14 mouse cellular contexts compared by ENCODE assay signal in the genomic region with DNA sequence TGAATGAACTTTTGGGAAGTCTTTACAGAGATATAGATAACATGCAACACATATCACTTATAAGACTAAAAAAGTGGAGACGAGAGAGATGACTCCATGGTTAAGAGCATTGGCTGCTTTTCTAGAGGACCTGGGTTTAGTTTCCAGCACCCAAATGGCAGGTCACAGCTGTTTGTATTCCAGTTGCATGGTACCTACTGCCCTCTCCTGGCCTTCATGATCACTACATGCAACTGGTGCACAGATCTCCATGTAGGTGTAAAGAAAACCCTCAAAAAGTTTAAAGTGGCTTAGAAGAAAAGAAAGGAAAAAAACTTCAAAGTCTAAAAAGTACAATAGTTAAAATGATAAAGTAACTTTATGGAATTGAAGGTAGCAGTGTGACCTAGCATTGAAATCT.
DNase-seq lines count a peak whose midpoint lies in the region; ATAC-seq and TF ChIP-seq lines count a peak whose summit lies in the region.
"Had no signal": no experiment of that assay in that cellular context is flagged by ENCODE, and none has a peak within 500 bp of the region (broad histone marks: within the 10 kb centered on the region; RNA-seq: fewer than 3 reads in every experiment).

No protein-coding gene starts in this region.

- no peak overlapping the region for H3K4me2 ChIP-seq in lung, postnatal 0 days (replicated peaks; ENCODE audit: low read depth, low read length)
- H3K4me2 ChIP-seq: hindbrain, embryonic 13.5 days; liver, embryonic 13.5 days; neural tube, embryonic 13.5 days had no signal

- WGBS in lung, postnatal 0 days, result 97% methylated on average over 1 of the region's 1 CpGs

- H3K27ac ChIP-seq in gastrocnemius, adult 2 months, result no peak overlapping the region
- no peak overlapping the region for H3K27ac ChIP-seq in lung, postnatal 0 days (ENCODE audit: low read length)
- no peak overlapping the region for H3K27ac ChIP-seq in ES-E14 (ENCODE audit: insufficient read depth, low read depth, low read length, poor library complexity, severe bottlenecking)
- H3K27ac ChIP-seq: hindbrain, embryonic 13.5 days; liver, embryonic 13.5 days; neural tube, embryonic 13.5 days had no signal

- in situ Hi-C loops in ES-E14 (cut with MboI; ENCODE audit: low sequenced_read_pairs in 2 of 2, unreplicated experiment in 2 of 2), result no loop called here

- no peaks in the 10 kb centered on the region for H3K9me3 ChIP-seq in lung, postnatal 0 days (ENCODE audit: low read length)
- no peaks in the 10 kb centered on the region for H3K9me3 ChIP-seq in ES-E14 (ENCODE audit: control insufficient read depth, insufficient read depth, low read depth, low read length)
- H3K9me3 ChIP-seq: hindbrain, embryonic 13.5 days; liver, embryonic 13.5 days; neural tube, embryonic 13.5 days had no signal

- H3K9ac ChIP-seq in lung, postnatal 0 days (replicated peaks; ENCODE audit: low read depth), result no peak overlapping the region
- no peak overlapping the region for H3K9ac ChIP-seq in ES-E14 (ENCODE audit: insufficient read depth, low read depth, low read length, poor library complexity, severe bottlenecking)
- H3K9ac ChIP-seq: hindbrain, embryonic 13.5 days; liver, embryonic 13.5 days; neural tube, embryonic 13.5 days had no signal

- intact Hi-C loops in gastrocnemius, adult 2 months (cut with DNase I), result no loop called here

- H3K4me1 ChIP-seq in lung, postnatal 0 days (ENCODE audit: insufficient read depth, low read depth, low read length), result 0 out of 2 replicates have a peak, but pooled peaks cover 3% of the 10 kb centered on the region
- no peaks in the 10 kb centered on the region for H3K4me1 ChIP-seq in ES-E14 (ENCODE audit: control insufficient read depth in 2 of 2, insufficient read depth in 2 of 2, low read length in 2 of 2, poor library complexity in 1 of 2)
- H3K4me1 ChIP-seq: hindbrain, embryonic 13.5 days; liver, embryonic 13.5 days; neural tube, embryonic 13.5 days had no signal

- no peaks in the 10 kb centered on the region for H3K27me3 ChIP-seq in lung, postnatal 0 days (replicated peaks; ENCODE audit: insufficient read depth, low read length)
- H3K27me3 ChIP-seq: hindbrain, embryonic 13.5 days; liver, embryonic 13.5 days; neural tube, embryonic 13.5 days had no signal

- H3K4me3 ChIP-seq in gastrocnemius, adult 2 months, result no peak overlapping the region
- H3K4me3 ChIP-seq in lung, postnatal 0 days (ENCODE audit: low read depth, low read length), result no peak overlapping the region
- no peak overlapping the region for H3K4me3 ChIP-seq in ES-E14 (ENCODE audit: insufficient read depth in 1 of 2, low read depth in 1 of 2, low read length in 2 of 2, poor library complexity in 1 of 2, severe bottlenecking in 1 of 2)
- H3K4me3 ChIP-seq: hindbrain, embryonic 13.5 days; liver, embryonic 13.5 days; neural tube, embryonic 13.5 days had no signal

- peak; percentile 31 for TF ChIP-seq CTCF in gastrocnemius, adult 2 months (IDR thresholded peaks at IDR 0.05)
- peak; percentile 37 for TF ChIP-seq CTCF in lung, postnatal 0 days (IDR thresholded peaks at IDR 0.05)

- peaks cover 3% of the 10 kb centered on the region; the same call in 1 of the 2 replicates for H3K36me3 ChIP-seq in lung, postnatal 0 days (ENCODE audit: insufficient read depth, low read length)
- H3K36me3 ChIP-seq in ES-E14 (ENCODE audit: control insufficient read depth, insufficient read depth, low read length, poor library complexity, severe bottlenecking), result no peaks in the 10 kb centered on the region
- H3K36me3 ChIP-seq: hindbrain, embryonic 13.5 days; neural tube, embryonic 13.5 days had no signal

- no peak for TF ChIP-seq EP300 in lung, postnatal 0 days (IDR thresholded peaks at IDR 0.05)

- no peak for DNase-seq in gastrocnemius, adult 2 months
- DNase-seq in gastrocnemius, postnatal 4 days (ENCODE audit: low spot score in 2 of 2), result no peak
- DNase-seq in lung, postnatal 0 days (ENCODE audit: low spot score), result no peak
- no peak for DNase-seq in lung, postnatal 10 days
- DNase-seq in ES-E14 (ENCODE audit: low read depth, low spot score), result peak; percentile 9
- DNase-seq in thymus, postnatal 25 days, result peak; percentile 13
- no peak for DNase-seq in heart, adult 9 months (ENCODE audit: low spot score in 2 of 2)
- DNase-seq: adrenal gland, postnatal 14 days; cerebellum, postnatal 10 days; kidney, adult 9 months; liver, embryonic 13.5 days had no signal

- no peak for ATAC-seq in lung, postnatal 0 days
- no peak for ATAC-seq in erythroblast, adult 5-6 weeks (replicated peaks; ENCODE audit: low FRiP score, poor library complexity, severe bottlenecking)

TF ChIP-seq in ES-E14, 5 proteins besides CTCF, POLR2A, EP300 and RAD21:
- no peak for TF ChIP-seq ZC3H11A (IDR thresholded peaks at IDR 0.05; ENCODE audit: borderline replicate concordance, low read depth, low read length)
- no peak for TF ChIP-seq ZNF384 (IDR thresholded peaks at IDR 0.05; ENCODE audit: low read depth, low read length)
- no peak for TF ChIP-seq HCFC1 (IDR thresholded peaks at IDR 0.05; ENCODE audit: borderline replicate concordance, insufficient read depth, low read length)
- no peak for TF ChIP-seq CHD2 (IDR thresholded peaks at IDR 0.05; ENCODE audit: low read depth, low read length)
- TF ChIP-seq MAFK (IDR thresholded peaks at IDR 0.05; ENCODE audit: insufficient read depth, low read depth, low read length), result no peak

Comparison
In these comparisons a context has a peak if more than half of its experiments do, and no peak if none do; other contexts are left out.
1. DNase-seq: peak in ES-E14 (single experiment) and thymus, postnatal 25 days (single experiment); none in gastrocnemius, adult 2 months (single experiment), gastrocnemius, postnatal 4 days (0 of 2), lung, postnatal 0 days (single experiment), lung, postnatal 10 days (single experiment) and heart, adult 9 months (0 of 2).